Mouse (Mus musculus): ENCODE measurements around the gene Adgrf5. TPM values are rescaled to one million over a fixed set of nuclear protein-coding genes. Genes with fewer than 3 reads are reported as not detected.

Adgrf5 gene
- not detected for total RNA-seq (2023)

DNA sequence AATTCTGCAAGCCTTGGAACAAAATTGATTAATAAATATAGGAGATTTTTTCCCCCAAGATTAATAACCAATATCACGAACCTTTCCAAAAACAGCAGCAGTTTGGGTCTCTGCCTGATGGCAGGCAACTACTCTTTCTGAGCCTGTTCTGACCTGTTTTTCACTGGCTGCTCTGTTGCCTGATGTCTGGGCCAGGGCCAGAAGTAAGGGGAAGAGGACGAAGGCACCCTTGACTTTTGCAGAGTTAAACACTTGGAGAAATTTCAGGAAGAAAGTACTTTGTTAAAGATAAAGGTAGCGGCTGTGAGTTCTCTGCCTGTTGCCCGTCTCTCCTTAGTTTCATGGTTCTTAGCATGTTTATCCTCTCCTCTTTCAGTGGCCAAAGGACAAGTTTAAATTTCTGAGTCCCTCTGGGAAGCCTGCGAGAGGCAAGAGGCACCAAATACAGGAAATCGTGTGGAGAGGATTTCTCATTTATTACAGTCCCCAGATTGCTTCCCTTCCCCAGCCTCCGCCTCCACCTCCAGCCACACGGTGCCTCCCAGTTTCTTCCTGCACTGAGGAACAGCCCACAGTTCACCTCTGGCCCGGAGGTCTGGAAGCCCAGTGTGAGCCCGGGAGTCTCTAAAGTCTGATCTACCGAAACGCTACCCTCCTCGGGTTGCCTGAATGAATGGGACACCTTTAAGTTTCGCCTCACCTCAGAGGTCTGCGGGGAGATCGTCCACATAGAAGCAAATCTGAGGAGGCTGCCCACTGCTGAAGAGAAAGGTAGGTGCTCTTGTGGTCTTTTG is at the start of gene Adgrf5:
Gene Adgrf5, plus strand, starts transcription at position 626 of the 794 bp plus-strand sequence.

DNA sequence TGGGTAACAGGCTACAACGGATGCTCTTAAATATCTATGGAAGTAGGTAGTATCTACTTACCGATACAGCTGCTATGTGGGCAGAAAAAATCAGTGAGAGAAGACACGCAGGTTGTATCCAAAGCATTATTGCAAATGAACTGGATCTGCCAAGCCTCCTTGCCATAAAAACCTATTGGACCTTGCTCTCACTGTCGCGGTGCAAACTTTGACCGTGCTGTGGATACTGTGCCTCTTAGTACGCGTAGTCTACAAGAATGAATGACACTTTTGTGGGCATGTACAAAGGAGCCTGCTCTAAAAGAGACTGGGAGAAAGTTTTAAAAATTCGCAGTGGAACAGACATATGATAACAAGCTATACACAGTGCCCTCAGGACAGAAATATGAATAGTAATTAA is 142.3 kb downstream of the Adgrf5 start, which contains the start of gene Mep1a:
Gene Mep1a, minus strand, starts transcription at position 221 of the 400 bp plus-strand sequence.

Other genes starting within 250 kb of the Adgrf5 start
- not detected for gene Adgrf1, start 90.1 kb upstream of the Adgrf5 start, total RNA-seq (2023)
- gene Mep1a, start 142.4 kb downstream of the Adgrf5 start, total RNA-seq (2023) = not detected
- gene Ankrd66, start 183.2 kb downstream of the Adgrf5 start, total RNA-seq (2023) = not detected
- 4.4 TPM for gene Pla2g7, start 207.6 kb downstream of the Adgrf5 start, total RNA-seq (2023)

Measured in CD8-positive naive resting alpha-beta T cell, adult 57 days (primary cell).